Mouse (Mus musculus): ENCODE measurements around the gene Cfap43.

- TF ChIP-seq USF1 (IDR thresholded peaks at IDR 0.05; ENCODE audit: low read depth), result no peak
- TF ChIP-seq POLR2A (IDR thresholded peaks at IDR 0.05; ENCODE audit: insufficient read length, low read depth), result no peak
- TF ChIP-seq POLR2AphosphoS2 (IDR thresholded peaks at IDR 0.05; ENCODE audit: insufficient read length, low read depth), result no peak
- no peak for TF ChIP-seq CEBPB (IDR thresholded peaks at IDR 0.05; ENCODE audit: insufficient read depth, poor library complexity, severe bottlenecking)
- no peak for TF ChIP-seq MAX (IDR thresholded peaks at IDR 0.05; ENCODE audit: low read depth)
- TF ChIP-seq SRF (IDR thresholded peaks at IDR 0.05; ENCODE audit: control insufficient read depth, insufficient read length, low read depth), result no peak
- TF ChIP-seq MYOG (IDR thresholded peaks at IDR 0.05; ENCODE audit: control insufficient read depth in 1 of 3, insufficient read depth in 1 of 3, insufficient read length in 2 of 3, low read depth in 2 of 3), result no peak
Measured at GRCm38 (mm10) chr19:47934636-47935238, 15.7 kb upstream of the Cfap43 start.
